Mouse (Mus musculus) lung, embryonic 15.5 days (tissue): ENCODE measurements around the gene Zfp711. TPM values are rescaled to one million over a fixed set of nuclear protein-coding genes. Genes with fewer than 3 reads are reported as not detected.

Source experiments
- ATAC-seq: fragments of 200-750 bp; cut with Nextera tagmentation; 2 replicates; pipeline ENCODE4 v1.8.0; 2017; ENCODE audit warnings: moderate number of reproducible peaks, borderline replicate concordance; ENCODE audit not compliant: low FRiP score, low TSS enrichment; ENCODE audit errors: extremely low read depth
- H3K27ac ChIP-seq: fragments of 300-500 bp; sonication (generic); 2 replicates; pipeline ENCODE4 v1.5.1; 2015; ENCODE audit warnings: moderate library complexity, mild to moderate bottlenecking, inconsistent platforms
- H3K27me3 ChIP-seq: fragments of 300-500 bp; sonication (generic); 2 replicates; pipeline ENCODE4 v1.6.1; 2015; ENCODE audit warnings: inconsistent platforms
- H3K36me3 ChIP-seq: fragments of 300-500 bp; sonication (generic); 2 replicates; pipeline ENCODE4 v1.6.1; 2015; ENCODE audit warnings: inconsistent platforms
- H3K4me1 ChIP-seq: fragments of 300-500 bp; sonication (generic); 2 replicates; pipeline ENCODE4 v1.6.1; 2015; ENCODE audit warnings: inconsistent platforms
- H3K4me2 ChIP-seq: fragments of 300-500 bp; sonication (generic); 2 replicates; pipeline ENCODE4 v1.6.1; 2015; ENCODE audit warnings: inconsistent platforms, mild to moderate bottlenecking, moderate library complexity
- H3K4me3 ChIP-seq: fragments of 300-500 bp; sonication (generic); 2 replicates; pipeline ENCODE4 v1.5.1; 2015; ENCODE audit warnings: mild to moderate bottlenecking, inconsistent platforms
- H3K9ac ChIP-seq: fragments of 300-500 bp; sonication (generic); 2 replicates; pipeline ENCODE4 v1.6.1; 2015; ENCODE audit warnings: inconsistent platforms
- H3K9me3 ChIP-seq: fragments of 300-500 bp; sonication (generic); 2 replicates; pipeline ENCODE4 v1.6.1; 2016; ENCODE audit warnings: inconsistent platforms
- WGBS: fragments of 180-500 bp; shearing (Covaris S2); methylation state at CpG from one replicate; pipeline ENCODE4 v1.1.7; 2015; 5-methylcytosine and 5-hydroxymethylcytosine counted together
- polyA plus RNA-seq: library from polyadenylated mRNA; unstranded; fragments of >200 nt; fragmentation: Nextera tagmentation; extraction: Ambion mirVana; gene quantifications from 2 replicates; pipeline ENCODE4 v1.2.1, GENCODE M21; 2015

Gene Zfp711
- polyA plus RNA-seq = 13.0 and 14.2 TPM in 2 replicates

DNA sequence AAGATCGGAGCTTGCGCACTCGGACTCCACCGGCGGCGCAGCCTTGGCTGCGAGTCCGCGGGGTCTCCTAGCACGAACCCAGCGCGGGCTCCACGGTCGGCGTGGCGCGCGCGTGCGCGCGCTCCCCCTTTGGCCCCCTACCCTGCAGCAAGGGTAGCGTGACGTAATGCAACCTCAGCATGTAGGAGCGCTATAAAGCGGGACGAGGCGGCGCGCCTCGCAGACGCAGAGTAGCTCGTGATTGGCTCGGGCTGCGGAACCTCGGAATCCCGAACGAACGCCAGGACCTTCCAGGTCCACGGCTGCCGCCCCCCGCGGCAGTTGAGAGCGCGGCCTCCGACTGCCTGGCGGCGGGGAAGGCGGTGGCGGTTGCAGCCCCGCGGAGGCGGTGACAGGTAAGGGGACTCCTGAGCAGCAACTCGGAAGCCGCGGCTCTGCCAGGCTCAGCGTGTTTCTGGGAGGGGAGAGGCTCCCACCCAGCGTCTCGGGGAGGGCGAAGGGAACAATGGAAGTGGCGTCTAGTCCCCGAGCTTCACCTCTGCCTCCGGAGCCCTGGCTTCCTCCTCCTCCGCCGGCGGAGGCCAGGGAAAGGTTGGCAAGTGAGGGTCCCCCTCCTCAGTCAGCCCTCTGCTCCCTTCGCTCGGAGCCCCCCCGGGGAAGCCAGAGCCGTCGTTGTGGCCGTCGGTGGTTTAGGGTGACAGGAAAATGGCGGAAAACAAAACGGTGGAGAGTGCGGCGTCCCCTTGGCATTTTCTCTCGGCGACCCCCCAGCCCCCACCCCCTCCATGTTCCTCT is at the start of gene Zfp711:
Gene Zfp711, plus strand, starts transcription at position 16 of the 795 bp plus-strand sequence.
- Histone ChIP-seq H3K9ac (peak within 1 kb of the TSS; percentile 59), H3K27me3 (no peaks in the 10 kb centered on the region), H3K4me2 (peak within 1 kb of the TSS; percentile 55), H3K4me3 (peak within 1 kb of the TSS; percentile 67), H3K4me1 (no peaks in the 10 kb centered on the region), H3K36me3 (no peaks in the 10 kb centered on the region), H3K9me3 (no peaks in the 10 kb centered on the region), H3K27ac (peak within 1 kb of the TSS; percentile 74)
- 15% methylated on average over 76 of the region's 79 CpGs for WGBS
- peak; percentile 97 for ATAC-seq

DNA sequence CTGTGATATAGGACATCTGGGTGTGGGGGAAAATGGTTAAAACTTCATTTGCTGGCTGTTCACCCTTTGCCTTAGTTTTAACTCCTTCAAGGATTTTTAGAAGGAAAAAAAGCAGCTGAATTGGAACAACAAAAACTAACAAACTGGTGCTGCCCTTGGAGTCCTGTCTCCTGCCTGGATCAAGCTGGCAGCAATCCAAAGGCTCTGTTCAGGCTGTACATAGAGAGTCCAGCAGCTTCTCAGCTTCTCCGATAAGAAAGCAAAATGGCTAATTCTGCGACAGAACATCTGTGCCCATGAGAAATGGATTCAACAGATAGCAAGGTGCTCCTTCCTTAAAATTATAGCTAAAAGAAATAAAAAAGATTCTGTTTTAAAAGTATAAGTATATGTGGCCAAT is 32.6 kb upstream of the Zfp711 start:
- H3K9me3 ChIP-seq = no peaks in the 10 kb centered on the region
- H3K27me3 ChIP-seq = no peaks in the 10 kb centered on the region
- H3K27ac ChIP-seq = no peak overlapping the region
- 79% methylated on average over 2 of the region's 2 CpGs for WGBS
- H3K36me3 ChIP-seq = no peaks in the 10 kb centered on the region
- no peak overlapping the region for H3K4me3 ChIP-seq
- ATAC-seq = no peak
- H3K4me1 ChIP-seq = no peaks in the 10 kb centered on the region
- no peak overlapping the region for H3K4me2 ChIP-seq
- no peak overlapping the region for H3K9ac ChIP-seq

DNA sequence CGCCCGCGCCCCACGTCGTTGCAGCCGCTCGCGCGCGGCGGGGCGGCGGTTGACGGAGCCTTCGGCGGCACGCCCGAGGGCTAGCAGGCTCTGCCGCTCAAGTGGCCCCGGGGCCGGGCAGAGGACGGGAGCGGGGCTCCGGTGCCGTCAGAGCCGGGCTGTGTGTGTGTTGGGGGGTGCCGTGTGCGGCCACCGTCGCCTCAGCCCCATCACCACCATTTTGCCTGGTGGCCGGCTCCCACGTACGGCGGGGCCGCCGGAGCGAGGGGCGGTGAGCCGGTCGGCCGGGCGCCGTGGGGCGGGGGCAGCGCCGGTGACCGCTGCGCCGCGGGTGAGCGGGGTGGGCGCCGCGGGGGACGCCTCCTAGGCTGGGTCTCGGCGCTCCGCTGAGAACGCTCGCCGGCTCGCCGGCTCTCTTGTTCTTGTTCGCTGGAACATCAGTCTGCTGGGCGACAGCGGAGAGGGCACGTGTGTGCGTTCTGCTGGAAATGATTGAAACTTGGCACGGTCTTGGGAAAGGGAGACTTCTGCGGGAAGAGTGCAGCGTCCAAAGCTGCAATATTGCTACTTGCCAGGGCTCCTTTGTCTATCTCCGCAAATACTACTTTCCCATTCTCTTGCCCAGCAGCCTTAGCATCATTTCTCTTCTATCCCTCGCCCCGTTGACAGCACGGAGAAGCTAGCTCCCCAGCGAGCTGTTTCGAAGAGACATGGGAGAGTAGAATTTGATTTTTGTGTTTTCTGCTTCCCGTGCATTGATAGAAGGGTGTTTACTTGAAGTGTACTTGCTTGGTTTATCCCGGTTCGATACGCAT is 1.2 kb downstream of the Zfp711 start:
- H3K27me3 ChIP-seq = no peaks in the 10 kb centered on the region
- no peaks in the 10 kb centered on the region for H3K36me3 ChIP-seq
- peak; percentile 72 for ATAC-seq
- peak overlapping the region; percentile 55 for H3K4me2 ChIP-seq
- H3K4me3 ChIP-seq = peak overlapping the region; percentile 67
- H3K9ac ChIP-seq = peak overlapping the region; percentile 59
- 14% methylated on average over 26 of the region's 81 CpGs for WGBS
- peak overlapping the region; percentile 74 for H3K27ac ChIP-seq
- H3K9me3 ChIP-seq = no peaks in the 10 kb centered on the region
- H3K4me1 ChIP-seq = no peaks in the 10 kb centered on the region

DNA sequence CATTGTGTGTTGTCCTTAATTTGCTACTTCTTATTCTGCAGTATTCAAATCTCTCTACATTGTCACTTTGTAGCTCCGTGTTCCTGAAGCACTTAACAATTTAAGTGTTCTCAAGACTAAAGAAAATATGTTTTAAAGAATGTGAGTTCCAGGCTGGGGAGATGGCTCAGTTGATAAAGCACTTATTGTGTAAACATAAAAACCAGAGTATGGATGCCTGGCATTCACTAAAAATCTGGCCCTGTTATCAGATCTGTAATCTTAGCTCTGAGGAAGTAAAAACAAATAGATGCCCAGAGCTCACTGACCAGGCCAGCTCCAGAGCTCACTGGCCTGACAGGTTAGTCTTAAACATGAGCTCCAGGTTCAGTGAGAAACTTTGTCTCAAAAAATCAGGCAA is 75.2 kb downstream of the Zfp711 start:
- H3K27ac ChIP-seq = no peak overlapping the region
- H3K27me3 ChIP-seq = no peaks in the 10 kb centered on the region
- H3K9ac ChIP-seq = no peak overlapping the region
- no peak for ATAC-seq
- H3K4me3 ChIP-seq = no peak overlapping the region
- no peaks in the 10 kb centered on the region for H3K36me3 ChIP-seq
- no peak overlapping the region for H3K4me2 ChIP-seq
- H3K4me1 ChIP-seq = no peaks in the 10 kb centered on the region
- H3K9me3 ChIP-seq = no peaks in the 10 kb centered on the region
- WGBS = 18% methylated on average over 1 of the region's 1 CpGs

DNA sequence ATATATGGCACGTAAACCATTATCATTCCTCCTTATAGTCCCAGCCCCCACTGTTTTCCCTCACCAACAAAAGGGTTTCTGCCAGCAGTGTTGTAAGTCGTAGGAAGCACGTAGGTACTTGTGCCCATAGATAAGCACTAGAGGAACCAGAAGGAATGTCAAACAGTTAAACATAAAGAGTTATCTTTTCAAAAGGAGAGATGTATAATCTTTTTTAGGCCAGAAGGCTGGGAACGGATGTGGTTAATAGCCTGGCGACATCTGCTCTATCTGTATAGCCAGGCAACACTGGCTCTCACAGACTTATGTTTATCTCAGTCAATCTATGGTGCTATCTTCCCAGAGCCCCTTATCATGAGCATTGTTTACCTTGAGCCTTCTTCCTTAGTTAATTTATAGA is 80.3 kb downstream of the Zfp711 start:
- Histone ChIP-seq H3K4me2 (no peak overlapping the region), H3K9ac (no peak overlapping the region), H3K36me3 (no peaks in the 10 kb centered on the region), H3K9me3 (no peaks in the 10 kb centered on the region), H3K27me3 (no peaks in the 10 kb centered on the region), H3K4me1 (no peaks in the 10 kb centered on the region), H3K4me3 (no peak overlapping the region), H3K27ac (no peak overlapping the region)
- 19% methylated on average over 5 of the region's 5 CpGs for WGBS
- peak; percentile 31; the same call in 1 of the 2 replicates for ATAC-seq

Other genes starting within 250 kb of the Zfp711 start
- gene Satl1, start 193.7 kb upstream of the Zfp711 start, polyA plus RNA-seq = not detected in 2 replicates
- gene 2010106E10Rik, start 105.3 kb upstream of the Zfp711 start, polyA plus RNA-seq = not detected in 2 replicates
- gene Pof1b, start 98.1 kb downstream of the Zfp711 start, polyA plus RNA-seq = 1.8 and 2.1 TPM in 2 replicates